Mouse (Mus musculus) kidney, postnatal 0 days (tissue): ENCODE measurements around the gene Sec14l2. TPM values are rescaled to one million over a fixed set of nuclear protein-coding genes. Genes with fewer than 3 reads are reported as not detected.
A peak's percentile ranks its signal among the peaks of the same experiment; 100 is the strongest.

Experiments
- ATAC-seq: fragments of 200-750 bp; cut with Nextera tagmentation; replicated peaks from 2 replicates; pipeline ENCODE4 v1.8.0; 2017; ENCODE audit warnings: low read depth, moderate number of reproducible peaks, moderate TSS enrichment, moderate library complexity; ENCODE audit not compliant: low FRiP score
- DNase-seq: peaks from one replicate; pipeline ENCODE4 v3.0.0-alpha.2; 2016; ENCODE audit warnings: low spot score
- H3K27ac ChIP-seq: fragments of 300-500 bp; sonication (generic); 2 replicates; pipeline ENCODE4 v1.5.1; 2014; ENCODE audit warnings: mild to moderate bottlenecking
- H3K27me3 ChIP-seq: fragments of 300-500 bp; sonication (generic); 2 replicates; pipeline ENCODE4 v1.6.1; 2014; ENCODE audit warnings: low read length, mixed read lengths; ENCODE audit not compliant: insufficient read depth
- H3K36me3 ChIP-seq: fragments of 300-500 bp; sonication (generic); 2 replicates; pipeline ENCODE4 v1.6.1; 2014; ENCODE audit warnings: low read length, mixed read lengths; ENCODE audit not compliant: insufficient read depth
- H3K4me1 ChIP-seq: fragments of 300-500 bp; sonication (generic); replicated peaks from 2 replicates; pipeline ENCODE4 v1.6.1; 2014; ENCODE audit warnings: antibody characterized with exemption, low read length, mixed read lengths; ENCODE audit not compliant: insufficient read depth
- H3K4me2 ChIP-seq: fragments of 300-500 bp; sonication (generic); 2 replicates; pipeline ENCODE4 v1.6.1; 2014; ENCODE audit warnings: mild to moderate bottlenecking, low read length, moderate library complexity, mixed read lengths
- H3K4me3 ChIP-seq: fragments of 300-500 bp; sonication (generic); replicated peaks from 2 replicates; pipeline ENCODE4 v1.5.1; 2014; ENCODE audit warnings: low read depth, low read length
- H3K9ac ChIP-seq: fragments of 300-500 bp; sonication (generic); 2 replicates; pipeline ENCODE4 v1.6.1; 2014; ENCODE audit warnings: low read depth, low read length
- H3K9me3 ChIP-seq: fragments of 300-500 bp; sonication (generic); replicated peaks from 2 replicates; pipeline ENCODE4 v1.6.1; 2016; ENCODE audit warnings: low read length, inconsistent platforms, mixed read lengths
- CTCF ChIP-seq: IDR thresholded peaks from 2 replicates; pipeline ENCODE4 v1.5.1; 2016; ENCODE audit warnings: antibody characterized with exemption, low read depth, mild to moderate bottlenecking, moderate library complexity
- WGBS: fragments of 180-500 bp; shearing (Covaris S2); extraction: QIAGEN DNeasy Blood & Tissue Kit; methylation state at CpG from one replicate; pipeline ENCODE4 v1.1.7; 2014; 5-methylcytosine and 5-hydroxymethylcytosine counted together
- polyA plus RNA-seq: library from polyadenylated mRNA; unstranded; fragments of >200 nt; fragmentation: Nextera tagmentation; extraction: Ambion mirVana; gene quantifications from 2 replicates; pipeline ENCODE4 v1.2.1, GENCODE M21; 2015

Gene Sec14l2
- polyA plus RNA-seq, 1 experiment from 2014 or later, result 1.3 TPM

GRCm38 (mm10) chr11:4146381-4146780, 23.2 kb upstream of the Sec14l2 start:
- WGBS, result 82% methylated on average over 6 of the region's 6 CpGs
- Histone ChIP-seq H3K4me3 (no peak overlapping the region), H3K36me3 (peaks cover 24% of the 10 kb centered on the region; the same call in 1 of the 2 replicates), H3K27me3 (no peaks in the 10 kb centered on the region), H3K4me2 (no peak overlapping the region), H3K27ac (no peak overlapping the region), H3K9me3 (no peaks in the 10 kb centered on the region), H3K4me1 (no peaks in the 10 kb centered on the region), H3K9ac (no peak overlapping the region)
- DNase-seq, result no peak
- no peak for ATAC-seq
- no peak for TF ChIP-seq CTCF

GRCm38 (mm10) chr11:4143281-4144062, 20.3 kb upstream of the Sec14l2 start:
- ATAC-seq, result no peak
- no peak overlapping the region for H3K4me3 ChIP-seq
- 87% methylated on average over 21 of the region's 21 CpGs for WGBS

GRCm38 (mm10) chr11:4142352-4142751, 19.1 kb upstream of the Sec14l2 start:
- Histone ChIP-seq H3K9ac (no peak overlapping the region), H3K27ac (no peak overlapping the region), H3K4me1 (no peaks in the 10 kb centered on the region), H3K36me3 (peaks cover 47% of the 10 kb centered on the region), H3K4me2 (no peak overlapping the region), H3K9me3 (no peaks in the 10 kb centered on the region), H3K4me3 (no peak overlapping the region), H3K27me3 (no peaks in the 10 kb centered on the region)
- no peak for DNase-seq
- WGBS, result 86% methylated on average over 4 of the region's 4 CpGs
- no peak for TF ChIP-seq CTCF
- no peak for ATAC-seq

More at GRCm38 (mm10) chr11:4143281-4144062, 20.3 kb upstream of the Sec14l2 start:
- no peak overlapping the region for H3K9ac ChIP-seq
- H3K9me3 ChIP-seq, result no peaks in the 10 kb centered on the region
- no peaks in the 10 kb centered on the region for H3K27me3 ChIP-seq
- no peak for DNase-seq
- TF ChIP-seq CTCF, result no peak
- H3K4me1 ChIP-seq, result no peaks in the 10 kb centered on the region
- H3K36me3 ChIP-seq, result peaks cover 42% of the 10 kb centered on the region
- H3K27ac ChIP-seq, result no peak overlapping the region
- no peak overlapping the region for H3K4me2 ChIP-seq

- no peak overlapping the region for H3K9ac ChIP-seq
- no peaks in the 10 kb centered on the region for H3K27me3 ChIP-seq
- H3K4me3 ChIP-seq, result no peak overlapping the region
- peaks cover under 1% of the 10 kb centered on the region; the same call in 1 of the 2 replicates for H3K4me1 ChIP-seq
- H3K36me3 ChIP-seq, result peaks cover 47% of the 10 kb centered on the region
- H3K27ac ChIP-seq, result no peak overlapping the region
- H3K9me3 ChIP-seq, result no peaks in the 10 kb centered on the region
- DNase-seq, result no peak
- no peak for TF ChIP-seq CTCF
- no peak overlapping the region for H3K4me2 ChIP-seq
- no peak for ATAC-seq
These were observed 18.3 kb upstream of the Sec14l2 start for GRCm38 (mm10) chr11:4141505-4141904.

GRCm38 (mm10) chr11:4138964-4139363, 15.7 kb upstream of the Sec14l2 start:
- Histone ChIP-seq H3K4me3 (no peak overlapping the region), H3K4me2 (no peak overlapping the region), H3K4me1 (peaks cover 12% of the 10 kb centered on the region), H3K27me3 (no peaks in the 10 kb centered on the region), H3K9me3 (no peaks in the 10 kb centered on the region), H3K36me3 (peaks cover 37% of the 10 kb centered on the region), H3K9ac (no peak overlapping the region), H3K27ac (no peak overlapping the region)
- DNase-seq (no peak), ATAC-seq (no peak)
- 56% methylated on average over 2 of the region's 2 CpGs for WGBS
- no peak for TF ChIP-seq CTCF

- no peaks in the 10 kb centered on the region for H3K27me3 ChIP-seq
- ATAC-seq (peak; percentile 92), DNase-seq (peak; percentile 93)
- H3K9ac ChIP-seq, result peak within 1 kb of the TSS; percentile 98
- TF ChIP-seq CTCF, result peak; percentile 68
- H3K9me3 ChIP-seq, result no peaks in the 10 kb centered on the region
- peak within 1 kb of the TSS; percentile 95 for H3K4me3 ChIP-seq
- peaks cover 12% of the 10 kb centered on the region for H3K4me1 ChIP-seq
- peaks cover 20% of the 10 kb centered on the region; the same call in 1 of the 2 replicates for H3K36me3 ChIP-seq
- H3K27ac ChIP-seq, result peak within 1 kb of the TSS; percentile 90
- H3K4me2 ChIP-seq, result peak within 1 kb of the TSS; percentile 64
- WGBS, result 1% methylated on average over 62 of the region's 66 CpGs
These were observed 12.0 kb upstream of the Sec14l2 start, which contains the start of gene Rnf215 for GRCm38 (mm10) chr11:4134986-4135935. Rnf215 (plus strand) TSS chr11:4135202.
